Mouse (Mus musculus): ENCODE measurements around the gene Psmb2.

GRCm38 (mm10) chr4:126667075-126667474 lies 10.4 kb upstream of the Psmb2 start:
- TF ChIP-seq EP300 (IDR thresholded peaks at IDR 0.05) (no peak), CTCF (IDR thresholded peaks at IDR 0.05) (peak; percentile 22; the same call in 1 of the 2 replicates)
